Mouse (Mus musculus) spleen, adult 2 months (tissue): ENCODE data around the gene Gucy1b2. TPM values are rescaled to one million over a fixed set of nuclear protein-coding genes. Genes with fewer than 3 reads are reported as not detected.

ENCODE experiments used
- DNase-seq, 2 experiments: peaks; one replicate each; pipeline versions ENCODE4 v3.0.0 to v3.0.0-alpha.2; 2012 to 2021; ENCODE audit warnings: low spot score in 2 of 2, low read depth in 1 of 2
- H3K27ac ChIP-seq: fragments of 200-500 bp; 2 replicates; pipeline ENCODE4 v1.5.1; 2012; ENCODE audit warnings: low read length, inconsistent platforms; ENCODE audit not compliant: insufficient read depth
- H3K27me3 ChIP-seq: fragments of 200-500 bp; 2 replicates; pipeline ENCODE4 v1.6.1; 2012; ENCODE audit warnings: mild to moderate bottlenecking, moderate library complexity, low read length, inconsistent platforms; ENCODE audit not compliant: control insufficient read depth, insufficient read depth
- H3K36me3 ChIP-seq: fragments of 200-500 bp; 2 replicates; pipeline ENCODE4 v1.6.1; 2012; ENCODE audit warnings: mild to moderate bottlenecking, low read length, inconsistent platforms; ENCODE audit not compliant: control insufficient read depth, insufficient read depth
- H3K4me1 ChIP-seq: fragments of 200-500 bp; 2 replicates; pipeline ENCODE4 v1.6.1; 2011; ENCODE audit warnings: inconsistent platforms; ENCODE audit not compliant: control insufficient read depth, insufficient read depth, insufficient read length
- H3K4me3 ChIP-seq: fragments of 200-500 bp; 2 replicates; pipeline ENCODE4 v1.5.1; 2011; ENCODE audit warnings: mild to moderate bottlenecking, inconsistent platforms; ENCODE audit not compliant: insufficient read depth, insufficient read length; ENCODE audit errors: extremely low read depth
- CTCF ChIP-seq: fragments of 200-500 bp; IDR thresholded peaks from 2 replicates; pipeline ENCODE4 v1.5.1; 2011; ENCODE audit warnings: mild to moderate bottlenecking, inconsistent platforms; ENCODE audit not compliant: insufficient read depth, insufficient read length, insufficient replicate concordance; ENCODE audit errors: extremely low read depth
- POLR2A ChIP-seq: fragments of 200-500 bp; IDR thresholded peaks from 2 replicates; pipeline ENCODE4 v1.6.1; 2011; ENCODE audit warnings: low read depth, low read length, inconsistent platforms
- WGBS: fragments of 180-500 bp; shearing (Covaris S2); methylation state at CpG from one replicate; pipeline ENCODE4 v1.1.7; 2018; 5-methylcytosine and 5-hydroxymethylcytosine counted together
- polyA plus RNA-seq: library from polyadenylated mRNA; depleted of rRNA; stranded (reverse); fragments of >200 nt; gene quantifications from 2 replicates; pipeline ENCODE4 v1.2.3, GENCODE M21; 2012

Gene Gucy1b2
- polyA plus RNA-seq, 1 experiment: not detected

GRCm38 (mm10) chr14:62446385-62447213, 9.5 kb downstream of the Gucy1b2 start:
- no peaks in the 10 kb centered on the region for H3K4me1 ChIP-seq
- H3K27ac ChIP-seq: no peak overlapping the region
- no peak for DNase-seq
- no peaks in the 10 kb centered on the region for H3K27me3 ChIP-seq
- H3K4me3 ChIP-seq: no peak overlapping the region
- no peaks in the 10 kb centered on the region for H3K36me3 ChIP-seq
- TF ChIP-seq POLR2A (no peak), CTCF (no peak)
- WGBS: 88% methylated on average over 7 of the region's 7 CpGs

DNA sequence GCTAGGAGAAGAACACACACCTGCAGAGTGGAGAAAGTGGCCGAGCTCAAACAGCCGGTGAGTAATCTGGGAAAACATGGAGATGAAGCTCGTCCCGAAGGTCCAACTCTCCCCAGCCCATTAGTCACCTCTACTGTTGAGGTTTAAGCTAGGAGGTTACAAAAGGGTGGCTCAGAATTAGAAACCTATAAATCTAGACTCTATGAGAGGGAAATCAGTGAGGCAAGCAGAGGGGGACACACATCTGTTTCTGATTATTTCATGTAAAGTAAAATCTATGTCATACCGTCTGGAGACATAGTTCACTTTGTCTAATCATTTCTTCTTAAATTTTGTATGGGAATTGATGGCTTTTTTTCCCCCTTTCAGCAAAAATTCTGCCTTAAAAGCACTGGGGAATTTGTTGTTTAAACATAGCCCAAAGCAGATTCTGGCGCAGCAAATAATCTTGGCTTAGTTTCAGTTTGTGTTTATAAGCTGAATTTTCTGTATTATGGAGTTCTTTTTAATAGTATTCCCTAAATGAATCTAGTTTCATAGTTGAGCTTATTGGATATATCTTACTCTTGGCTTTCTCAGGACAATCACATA, 12.2 kb downstream of the Gucy1b2 start:
- no peak for TF ChIP-seq POLR2A
- TF ChIP-seq CTCF: no peak
- no peak for DNase-seq
- peaks cover 2% of the 10 kb centered on the region; the same call in 1 of the 2 replicates for H3K4me1 ChIP-seq
- no peak overlapping the region for H3K27ac ChIP-seq
- H3K4me3 ChIP-seq: no peak overlapping the region
- H3K27me3 ChIP-seq: no peaks in the 10 kb centered on the region
- H3K36me3 ChIP-seq: no peaks in the 10 kb centered on the region
- WGBS: 91% methylated on average over 6 of the region's 6 CpGs

DNA sequence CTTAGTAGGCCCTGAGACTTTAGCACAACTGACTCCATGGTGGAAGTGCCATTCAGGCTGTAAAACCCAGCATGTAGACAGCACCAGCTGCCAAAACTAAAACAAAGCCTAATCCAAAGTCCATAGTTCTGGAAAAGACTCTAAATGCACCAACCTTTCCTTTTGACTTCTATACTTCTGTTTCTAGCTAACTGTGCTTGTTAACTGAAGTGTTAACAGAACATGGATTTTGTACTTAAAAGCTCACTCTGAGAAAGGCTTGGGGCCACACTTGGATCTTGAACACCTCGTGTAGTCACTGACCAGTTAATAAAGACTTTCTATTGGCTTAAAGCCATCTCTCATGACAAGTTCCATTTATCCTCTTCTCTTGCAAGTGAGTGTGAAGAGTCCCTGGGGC, 13.1 kb downstream of the Gucy1b2 start:
- no peak for TF ChIP-seq CTCF
- TF ChIP-seq POLR2A: no peak
- DNase-seq: no peak
- 73% methylated on average over 1 of the region's 1 CpGs for WGBS
- H3K27ac ChIP-seq: no peak overlapping the region
- H3K36me3 ChIP-seq: no peaks in the 10 kb centered on the region
- H3K27me3 ChIP-seq: no peaks in the 10 kb centered on the region
- H3K4me1 ChIP-seq: peaks cover 2% of the 10 kb centered on the region; the same call in 1 of the 2 replicates
- no peak overlapping the region for H3K4me3 ChIP-seq

DNA sequence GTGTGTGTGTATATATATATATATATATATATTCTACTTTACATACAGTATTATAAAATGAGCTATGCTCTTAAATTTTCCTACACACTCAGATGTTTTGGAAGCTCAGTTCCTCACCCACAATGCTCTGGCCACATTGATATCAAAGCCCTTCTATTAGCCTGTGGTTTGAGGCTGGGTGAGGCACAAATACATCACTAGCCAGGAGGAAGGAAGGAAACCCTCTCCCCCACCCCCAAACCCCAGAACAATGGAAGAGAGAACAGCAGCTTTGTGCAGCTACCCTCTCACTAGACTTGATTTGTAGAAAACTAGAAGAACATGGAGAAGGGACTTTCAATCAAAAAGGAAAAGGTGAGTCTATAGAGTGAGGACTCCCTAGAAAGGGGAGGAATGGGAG, 16.1 kb downstream of the Gucy1b2 start:
- H3K27me3 ChIP-seq: no peaks in the 10 kb centered on the region
- H3K4me1 ChIP-seq: peaks cover 2% of the 10 kb centered on the region; the same call in 1 of the 2 replicates
- H3K27ac ChIP-seq: no peak overlapping the region
- no peak for TF ChIP-seq POLR2A
- no peaks in the 10 kb centered on the region for H3K36me3 ChIP-seq
- H3K4me3 ChIP-seq: no peak overlapping the region
- no peak for DNase-seq

DNA sequence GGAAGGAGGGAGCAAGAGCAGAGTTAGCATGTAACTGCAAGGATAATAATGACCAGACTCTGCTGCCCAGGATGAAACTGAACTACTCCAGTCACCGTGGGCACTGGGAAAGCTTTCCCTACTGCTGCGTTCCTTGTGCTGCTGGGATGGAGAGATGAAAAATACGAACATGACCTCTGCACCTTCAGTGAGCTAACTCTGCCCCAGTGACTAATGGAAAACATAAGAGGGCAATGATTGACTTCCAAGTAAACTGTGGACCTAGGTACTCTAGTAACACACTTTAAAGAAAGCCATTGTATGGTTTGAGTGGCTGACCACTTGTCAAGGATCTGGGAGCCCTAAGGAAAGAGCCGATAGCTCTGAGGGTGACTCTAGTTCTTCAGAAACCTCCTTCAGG, 17.9 kb downstream of the Gucy1b2 start:
- Histone ChIP-seq H3K4me3 (no peak overlapping the region), H3K27me3 (no peaks in the 10 kb centered on the region), H3K36me3 (no peaks in the 10 kb centered on the region), H3K4me1 (peaks cover 2% of the 10 kb centered on the region; the same call in 1 of the 2 replicates), H3K27ac (no peak overlapping the region)
- TF ChIP-seq POLR2A (no peak), CTCF (no peak)
- WGBS: 92% methylated on average over 4 of the region's 4 CpGs
- DNase-seq: no peak

GRCm38 (mm10) chr14:62437806-62438205, 18.3 kb downstream of the Gucy1b2 start:
- Histone ChIP-seq H3K27me3 (no peaks in the 10 kb centered on the region), H3K4me3 (no peak overlapping the region), H3K4me1 (peaks cover 2% of the 10 kb centered on the region; the same call in 1 of the 2 replicates), H3K36me3 (no peaks in the 10 kb centered on the region), H3K27ac (no peak overlapping the region)
- WGBS: 99% methylated on average over 2 of the region's 2 CpGs
- DNase-seq: no peak
- TF ChIP-seq CTCF (no peak), POLR2A (no peak)

- no peak overlapping the region for H3K27ac ChIP-seq
- TF ChIP-seq POLR2A (no peak), CTCF (no peak)
- H3K27me3 ChIP-seq: no peaks in the 10 kb centered on the region
- DNase-seq: peak in 1 of 2 experiments; percentile 7
- 14% methylated on average over 2 of the region's 2 CpGs for WGBS
- H3K36me3 ChIP-seq: no peaks in the 10 kb centered on the region
- H3K4me3 ChIP-seq: no peak overlapping the region
- 0 out of 2 replicates have a peak, but pooled peaks cover 3% of the 10 kb centered on the region for H3K4me1 ChIP-seq
Measured at GRCm38 (mm10) chr14:62425277-62425691, 30.8 kb downstream of the Gucy1b2 start.
